Mouse (Mus musculus): ENCODE measurements around the gene Lrig1. TPM values are rescaled to one million over a fixed set of nuclear protein-coding genes. Genes with fewer than 3 reads are reported as not detected.

The Lrig1 gene
- polyA plus RNA-seq, 1 experiment from 2014 or later, result 13.5 TPM

- Histone ChIP-seq H3K9ac (no peak overlapping the region), H3K27ac (ENCODE audit: low read depth) (no peak overlapping the region), H3K4me1 (ENCODE audit: insufficient read depth) (no peaks in the 10 kb centered on the region), H3K9me3 (ENCODE audit: low read depth, low read length) (no peaks in the 10 kb centered on the region), H3K27me3 (ENCODE audit: insufficient read depth, low read length) (no peaks in the 10 kb centered on the region), H3K4me3 (ENCODE audit: low read depth, low read length) (no peak overlapping the region), H3K4me2 (no peak overlapping the region), H3K36me3 (ENCODE audit: insufficient read depth) (no peaks in the 10 kb centered on the region)
- ATAC-seq (ENCODE audit: insufficient read depth) (no peak), DNase-seq (no peak)
- WGBS, result 69% methylated on average over 5 of the region's 5 CpGs
- no peak for TF ChIP-seq CTCF (IDR thresholded peaks at IDR 0.05; ENCODE audit: low read depth)
These were observed 104.8 kb downstream of the Lrig1 start for GRCm38 (mm10) chr6:94595206-94595605.

DNA sequence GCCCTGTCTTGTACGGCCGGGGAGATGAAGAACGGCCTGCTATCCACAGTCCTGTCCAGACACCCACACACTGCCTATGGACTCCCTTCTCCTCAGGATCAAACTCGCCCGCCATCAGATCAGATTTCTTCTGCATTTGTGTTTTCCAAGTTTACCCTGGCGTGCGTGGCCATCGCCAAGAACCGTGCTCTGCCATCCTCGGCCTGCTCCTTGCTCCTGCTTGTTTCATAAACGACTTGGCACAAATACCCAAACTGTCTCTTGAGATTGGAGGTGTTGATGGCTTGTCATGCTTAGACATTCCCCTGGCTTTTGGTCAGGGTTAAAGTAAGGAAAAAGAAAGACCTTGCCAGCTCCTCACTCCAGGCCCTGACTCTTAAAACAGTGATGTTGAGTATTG lies 105.2 kb downstream of the Lrig1 start:
- Histone ChIP-seq H3K4me3 (ENCODE audit: low read depth, low read length) (no peak overlapping the region), H3K9ac (no peak overlapping the region), H3K4me1 (ENCODE audit: insufficient read depth) (no peaks in the 10 kb centered on the region), H3K27me3 (ENCODE audit: insufficient read depth, low read length) (no peaks in the 10 kb centered on the region), H3K4me2 (no peak overlapping the region), H3K27ac (ENCODE audit: low read depth) (no peak overlapping the region), H3K36me3 (ENCODE audit: insufficient read depth) (no peaks in the 10 kb centered on the region), H3K9me3 (ENCODE audit: low read depth, low read length) (no peaks in the 10 kb centered on the region)
- DNase-seq (peak; percentile 5), ATAC-seq (ENCODE audit: insufficient read depth) (no peak)
- no peak for TF ChIP-seq CTCF (IDR thresholded peaks at IDR 0.05; ENCODE audit: low read depth)
- 57% methylated on average over 11 of the region's 11 CpGs for WGBS

GRCm38 (mm10) chr6:94594096-94594665 lies 105.8 kb downstream of the Lrig1 start:
- H3K9ac ChIP-seq, result no peak overlapping the region
- H3K4me2 ChIP-seq, result no peak overlapping the region
- TF ChIP-seq CTCF (IDR thresholded peaks at IDR 0.05; ENCODE audit: low read depth), result no peak
- no peaks in the 10 kb centered on the region for H3K4me1 ChIP-seq (ENCODE audit: insufficient read depth)
- 60% methylated on average over 6 of the region's 6 CpGs for WGBS
- no peak overlapping the region for H3K27ac ChIP-seq (ENCODE audit: low read depth)
- ATAC-seq (ENCODE audit: insufficient read depth), result no peak
- H3K27me3 ChIP-seq (ENCODE audit: insufficient read depth, low read length), result no peaks in the 10 kb centered on the region
- H3K4me3 ChIP-seq (ENCODE audit: low read depth, low read length), result no peak overlapping the region
- H3K36me3 ChIP-seq (ENCODE audit: insufficient read depth), result no peaks in the 10 kb centered on the region
- H3K9me3 ChIP-seq (ENCODE audit: low read depth, low read length), result no peaks in the 10 kb centered on the region
- no peak for DNase-seq

GRCm38 (mm10) chr6:94592710-94593109 lies 107.2 kb downstream of the Lrig1 start:
- Histone ChIP-seq H3K4me1 (ENCODE audit: insufficient read depth) (no peaks in the 10 kb centered on the region), H3K36me3 (ENCODE audit: insufficient read depth) (no peaks in the 10 kb centered on the region), H3K27ac (ENCODE audit: low read depth) (no peak overlapping the region), H3K9me3 (ENCODE audit: low read depth, low read length) (no peaks in the 10 kb centered on the region), H3K4me3 (ENCODE audit: low read depth, low read length) (no peak overlapping the region), H3K9ac (no peak overlapping the region), H3K27me3 (ENCODE audit: insufficient read depth, low read length) (no peaks in the 10 kb centered on the region), H3K4me2 (peak overlapping the region; percentile 0; the same call in 1 of the 2 replicates)
- peak; percentile 92 for ATAC-seq (ENCODE audit: insufficient read depth)
- 13% methylated on average over 4 of the region's 4 CpGs for WGBS
- no peak for TF ChIP-seq CTCF (IDR thresholded peaks at IDR 0.05; ENCODE audit: low read depth)
- peak; percentile 71 for DNase-seq

- TF ChIP-seq CTCF (IDR thresholded peaks at IDR 0.05; ENCODE audit: low read depth), result no peak
- peak; percentile 36 for ATAC-seq (ENCODE audit: insufficient read depth)
- no peaks in the 10 kb centered on the region for H3K27me3 ChIP-seq (ENCODE audit: insufficient read depth, low read length)
- peak overlapping the region; percentile 0; the same call in 1 of the 2 replicates for H3K4me2 ChIP-seq
- no peaks in the 10 kb centered on the region for H3K4me1 ChIP-seq (ENCODE audit: insufficient read depth)
- H3K27ac ChIP-seq (ENCODE audit: low read depth), result no peak overlapping the region
- 19% methylated on average over 8 of the region's 8 CpGs for WGBS
- H3K4me3 ChIP-seq (ENCODE audit: low read depth, low read length), result no peak overlapping the region
- H3K9me3 ChIP-seq (ENCODE audit: low read depth, low read length), result no peaks in the 10 kb centered on the region
- H3K36me3 ChIP-seq (ENCODE audit: insufficient read depth), result no peaks in the 10 kb centered on the region
- DNase-seq, result peak; percentile 32
- H3K9ac ChIP-seq, result no peak overlapping the region
These were observed 107.7 kb downstream of the Lrig1 start for GRCm38 (mm10) chr6:94592243-94592642.

GRCm38 (mm10) chr6:94588365-94588764 lies 111.6 kb downstream of the Lrig1 start:
- DNase-seq, result no peak
- no peak overlapping the region for H3K4me3 ChIP-seq (ENCODE audit: low read depth, low read length)
- no peak for ATAC-seq (ENCODE audit: insufficient read depth)
- WGBS, result 78% methylated on average over 4 of the region's 4 CpGs
- no peak overlapping the region for H3K27ac ChIP-seq (ENCODE audit: low read depth)
- H3K9me3 ChIP-seq (ENCODE audit: low read depth, low read length), result no peaks in the 10 kb centered on the region
- no peaks in the 10 kb centered on the region for H3K4me1 ChIP-seq (ENCODE audit: insufficient read depth)
- H3K27me3 ChIP-seq (ENCODE audit: insufficient read depth, low read length), result no peaks in the 10 kb centered on the region
- TF ChIP-seq CTCF (IDR thresholded peaks at IDR 0.05; ENCODE audit: low read depth), result no peak
- no peaks in the 10 kb centered on the region for H3K36me3 ChIP-seq (ENCODE audit: insufficient read depth)
- H3K9ac ChIP-seq, result no peak overlapping the region
- no peak overlapping the region for H3K4me2 ChIP-seq

GRCm38 (mm10) chr6:94584976-94585375 lies 115.0 kb downstream of the Lrig1 start:
- no peaks in the 10 kb centered on the region for H3K4me1 ChIP-seq (ENCODE audit: insufficient read depth)
- no peak for DNase-seq
- no peak overlapping the region for H3K4me3 ChIP-seq (ENCODE audit: low read depth, low read length)
- no peak overlapping the region for H3K27ac ChIP-seq (ENCODE audit: low read depth)
- H3K9ac ChIP-seq, result no peak overlapping the region
- WGBS, result 78% methylated on average over 4 of the region's 4 CpGs
- no peak for ATAC-seq (ENCODE audit: insufficient read depth)
- no peak for TF ChIP-seq CTCF (IDR thresholded peaks at IDR 0.05; ENCODE audit: low read depth)
- no peak overlapping the region for H3K4me2 ChIP-seq
- H3K27me3 ChIP-seq (ENCODE audit: insufficient read depth, low read length), result no peaks in the 10 kb centered on the region
- no peaks in the 10 kb centered on the region for H3K9me3 ChIP-seq (ENCODE audit: low read depth, low read length)
- no peaks in the 10 kb centered on the region for H3K36me3 ChIP-seq (ENCODE audit: insufficient read depth)

Measured in lung, embryonic 14.5 days (tissue).